Mouse (Mus musculus) kidney, adult 10 weeks (tissue): Measurements from ENCODE around the gene Vmn2r87. TPM values are rescaled to one million over a fixed set of nuclear protein-coding genes. Genes with fewer than 3 reads are reported as not detected.

ENCODE experiments used
- polyA plus RNA-seq: library from polyadenylated mRNA; stranded (reverse); fragments of 350-450 nt; fragmentation: Illumina TruSeq; extraction: RNeasy Lipid Tissue Mini Kit (QIAGEN cat#74804); gene quantifications from one replicate; pipeline ENCODE4 v1.2.3, GENCODE M21; 2014; ENCODE audit warnings: low read depth, low replicate concordance

Gene Vmn2r87
- polyA plus RNA-seq: not detected

DNA sequence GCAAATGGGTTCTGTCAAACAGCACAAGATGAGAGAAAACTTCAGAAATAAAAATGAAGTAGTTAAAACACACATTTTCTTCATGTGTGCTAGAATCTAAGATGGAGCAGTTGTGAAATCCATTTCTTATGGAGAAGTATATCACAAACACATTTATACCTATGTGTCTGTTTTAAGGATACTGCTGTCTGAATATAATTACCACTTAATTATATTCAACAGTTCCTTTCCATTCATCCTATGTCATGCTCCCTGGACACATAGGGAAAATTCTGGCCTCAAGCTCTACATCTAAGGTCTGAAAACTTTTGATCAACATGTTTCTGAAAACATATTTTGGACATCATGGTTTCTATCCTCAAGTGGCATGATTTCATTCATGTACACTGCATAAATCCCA, at the start of gene Vmn2r87:
Gene Vmn2r87 (minus strand): TSS at position 101 of the 400 bp plus-strand sequence.

GRCm38 (mm10) chr10:130455950-130456349, 41.2 kb downstream of the Vmn2r87 start, which contains the start of gene Vmn2r86:
Vmn2r86 (minus strand) TSS chr10:130456050.

GRCm38 (mm10) chr10:130429603-130430002, 67.6 kb downstream of the Vmn2r87 start, which contains the start of gene Vmn2r85:
Vmn2r85 (minus strand) TSS chr10:130429703.

Other genes with a start within 250 kb of the Vmn2r87 start
- gene Neurod4, start 217.2 kb downstream of the Vmn2r87 start, polyA plus RNA-seq: not detected
- gene Tespa1, start 174.5 kb downstream of the Vmn2r87 start, polyA plus RNA-seq: not detected
- not detected for gene Vmn2r84, start 103.1 kb downstream of the Vmn2r87 start, polyA plus RNA-seq
- not detected for gene Vmn2r85, start 67.7 kb downstream of the Vmn2r87 start, polyA plus RNA-seq
- gene Vmn2r86, start 41.3 kb downstream of the Vmn2r87 start, polyA plus RNA-seq: not detected